ENCODE assay signal across 8 mouse cellular contexts in the genomic region with DNA sequence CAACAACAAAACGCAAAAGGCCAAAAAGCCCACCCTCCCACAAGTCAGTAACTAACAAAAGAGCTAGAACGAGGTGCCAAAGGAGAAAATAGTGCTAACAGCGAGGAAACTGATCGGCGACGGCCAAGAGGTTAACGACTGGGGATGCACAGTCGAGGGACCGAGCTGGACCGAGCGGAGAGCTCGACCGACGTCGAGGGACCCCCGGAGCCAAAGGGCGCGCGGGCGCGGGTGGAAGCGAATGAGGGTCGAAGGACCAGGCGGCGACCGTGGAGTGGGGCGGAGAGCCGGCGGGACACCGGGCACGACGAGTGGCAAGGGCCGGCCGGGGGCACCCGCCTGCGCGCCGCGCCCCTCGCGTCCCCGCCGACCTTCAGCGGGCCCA. TPM values are rescaled to one million over a fixed set of nuclear protein-coding genes. Genes with fewer than 3 reads are reported as not detected.
A peak's percentile ranks its signal among the peaks of the same experiment; 100 is the strongest.
DNase-seq lines count a peak whose midpoint lies in the region; ATAC-seq and TF ChIP-seq lines count a peak whose summit lies in the region.

No protein-coding gene starts in this region.

- peak overlapping the region; percentile 72 for H3K4me3 ChIP-seq in cerebellum, adult 2 months (replicated peaks; ENCODE audit: insufficient read depth, low read depth, low read length)
- peak overlapping the region; percentile 87 for H3K4me3 ChIP-seq in limb, embryonic 11.5 days (ENCODE audit: low read depth, low read length)
- peak overlapping the region; percentile 92 for H3K4me3 ChIP-seq in neural tube, embryonic 13.5 days

- H3K9ac ChIP-seq in limb, embryonic 11.5 days (ENCODE audit: low read length), result peak overlapping the region; percentile 91
- H3K9ac ChIP-seq in neural tube, embryonic 13.5 days, result peak overlapping the region; percentile 96

- no peak for TF ChIP-seq POLR2A in cerebellum, adult 2 months (IDR thresholded peaks at IDR 0.05; ENCODE audit: borderline replicate concordance, insufficient read depth, low read length)

- H3K9me3 ChIP-seq in limb, embryonic 11.5 days (ENCODE audit: control insufficient read depth, low read length), result no peaks in the 10 kb centered on the region
- H3K9me3 ChIP-seq in neural tube, embryonic 13.5 days, result no peaks in the 10 kb centered on the region

- WGBS in cerebellum, adult 2 months, result under 1% methylated on average over 44 of the region's 44 CpGs
- under 1% methylated on average over 36 of the region's 44 CpGs for WGBS in limb, embryonic 11.5 days
- under 1% methylated on average over 43 of the region's 44 CpGs for whole genome bisulfite sequencing in neural tube, embryonic 13.5 days

- peak overlapping the region; percentile 75 for H3K4me2 ChIP-seq in limb, embryonic 11.5 days (ENCODE audit: low read depth, severe bottlenecking)
- H3K4me2 ChIP-seq in neural tube, embryonic 13.5 days, result peak overlapping the region; percentile 68

- H3K27me3 ChIP-seq in cerebellum, adult 2 months (ENCODE audit: control insufficient read depth, insufficient read depth, low read length), result no peaks in the 10 kb centered on the region
- no peaks in the 10 kb centered on the region for H3K27me3 ChIP-seq in limb, embryonic 11.5 days (ENCODE audit: control insufficient read depth, insufficient read depth, low read length)
- no peaks in the 10 kb centered on the region for H3K27me3 ChIP-seq in neural tube, embryonic 13.5 days

- no peak for ATAC-seq in limb, embryonic 11.5 days (ENCODE audit: insufficient number of reproducible peaks, low FRiP score, low TSS enrichment, low read depth)
- peak; percentile 43; the same call in 1 of the 2 replicates for ATAC-seq in neural tube, embryonic 13.5 days (ENCODE audit: low read depth)

- no peaks in the 10 kb centered on the region for H3K36me3 ChIP-seq in limb, embryonic 11.5 days (ENCODE audit: control insufficient read depth, insufficient read depth, low read length)
- H3K36me3 ChIP-seq in neural tube, embryonic 13.5 days, result no peaks in the 10 kb centered on the region

- TF ChIP-seq CTCF in cerebellum, adult 2 months (IDR thresholded peaks at IDR 0.05; ENCODE audit: borderline replicate concordance, insufficient read depth, low read depth, low read length), result no peak

- H3K27ac ChIP-seq in cerebellum, adult 2 months (ENCODE audit: insufficient read depth, low read length), result peak overlapping the region; percentile 89
- H3K27ac ChIP-seq in limb, embryonic 11.5 days (replicated peaks; ENCODE audit: low read depth, low read length), result peak overlapping the region; percentile 36; the same call in 1 of the 2 replicates
- peak overlapping the region; percentile 91 for H3K27ac ChIP-seq in neural tube, embryonic 13.5 days (replicated peaks)

- H3K4me1 ChIP-seq in cerebellum, adult 2 months (ENCODE audit: control insufficient read depth, insufficient read depth, low read length), result peaks cover 3% of the 10 kb centered on the region; the same call in 1 of the 2 replicates
- no peaks in the 10 kb centered on the region for H3K4me1 ChIP-seq in limb, embryonic 11.5 days (ENCODE audit: control insufficient read depth, insufficient read depth, low read length)
- H3K4me1 ChIP-seq in neural tube, embryonic 13.5 days (replicated peaks), result peaks cover 22% of the 10 kb centered on the region

- DNase-seq in cerebellum, adult 2 months, result no peak
- no peak for DNase-seq in cerebellum, postnatal 25 days
- DNase-seq in right cerebral cortex, postnatal 4 days, result peak; percentile 44
- DNase-seq in right cerebral cortex, postnatal 36 days (ENCODE audit: low spot score in 2 of 2), result no peak
- DNase-seq in limb, embryonic 11.5 days (ENCODE audit: low spot score), result peak; percentile 66
- no peak for DNase-seq in urinary bladder, postnatal 25 days (ENCODE audit: low spot score)
- DNase-seq in yolk sac, embryonic 10.5 days (ENCODE audit: low spot score), result no peak

RNA-seq across cellular contexts. Expression of gene Fam135a, which starts 0.6 kb away (rescaled TPM):
- polyA plus RNA-seq in cerebellum, adult 2 months (2012; rRNA removed), result 38.6 and 39.5 TPM in 2 replicates
- polyA plus RNA-seq in limb, embryonic 11.5 days (2014; fragmentation: Nextera tagmentation; extraction: Ambion mirVana), result 35.3 and 36.4 TPM in 2 replicates
- 39.3 and 39.5 TPM in 2 replicates for polyA plus RNA-seq in neural tube, embryonic 13.5 days (2015; fragmentation: Nextera tagmentation; extraction: Ambion mirVana)

Comparison
In these comparisons a context has a peak if more than half of its experiments do, and no peak if none do; other contexts are left out.
1. DNase-seq: peak in right cerebral cortex, postnatal 4 days (single experiment) and limb, embryonic 11.5 days (single experiment); none in cerebellum, adult 2 months (0 of 2), cerebellum, postnatal 25 days (0 of 2), right cerebral cortex, postnatal 36 days (0 of 2), urinary bladder, postnatal 25 days (single experiment) and yolk sac, embryonic 10.5 days (single experiment).
2. H3K27ac ChIP-seq: peak in every context shown above with its lines; median percentile 91 in neural tube, embryonic 13.5 days; 89 in cerebellum, adult 2 months; 36 in limb, embryonic 11.5 days.
3. Peak in every context shown above with its lines, with median percentiles within 50 percentile points of each other: H3K4me3 ChIP-seq.